Mouse (Mus musculus) kidney, postnatal 0 days (tissue): ENCODE results near the gene Narfl. TPM values are rescaled to one million over a fixed set of nuclear protein-coding genes. Genes with fewer than 3 reads are reported as not detected.

Source experiments
- ATAC-seq: fragments of 200-750 bp; cut with Nextera tagmentation; replicated peaks from 2 replicates; pipeline ENCODE4 v1.8.0; 2017; ENCODE audit warnings: low read depth, moderate number of reproducible peaks, moderate TSS enrichment, moderate library complexity; ENCODE audit not compliant: low FRiP score
- DNase-seq: peaks from one replicate; pipeline ENCODE4 v3.0.0-alpha.2; 2016; ENCODE audit warnings: low spot score
- H3K27ac ChIP-seq: fragments of 300-500 bp; sonication (generic); 2 replicates; pipeline ENCODE4 v1.5.1; 2014; ENCODE audit warnings: mild to moderate bottlenecking
- H3K27me3 ChIP-seq: fragments of 300-500 bp; sonication (generic); 2 replicates; pipeline ENCODE4 v1.6.1; 2014; ENCODE audit warnings: low read length, mixed read lengths; ENCODE audit not compliant: insufficient read depth
- H3K36me3 ChIP-seq: fragments of 300-500 bp; sonication (generic); 2 replicates; pipeline ENCODE4 v1.6.1; 2014; ENCODE audit warnings: low read length, mixed read lengths; ENCODE audit not compliant: insufficient read depth
- H3K4me1 ChIP-seq: fragments of 300-500 bp; sonication (generic); replicated peaks from 2 replicates; pipeline ENCODE4 v1.6.1; 2014; ENCODE audit warnings: antibody characterized with exemption, low read length, mixed read lengths; ENCODE audit not compliant: insufficient read depth
- H3K4me2 ChIP-seq: fragments of 300-500 bp; sonication (generic); 2 replicates; pipeline ENCODE4 v1.6.1; 2014; ENCODE audit warnings: mild to moderate bottlenecking, low read length, moderate library complexity, mixed read lengths
- H3K4me3 ChIP-seq: fragments of 300-500 bp; sonication (generic); replicated peaks from 2 replicates; pipeline ENCODE4 v1.5.1; 2014; ENCODE audit warnings: low read depth, low read length
- H3K9ac ChIP-seq: fragments of 300-500 bp; sonication (generic); 2 replicates; pipeline ENCODE4 v1.6.1; 2014; ENCODE audit warnings: low read depth, low read length
- H3K9me3 ChIP-seq: fragments of 300-500 bp; sonication (generic); replicated peaks from 2 replicates; pipeline ENCODE4 v1.6.1; 2016; ENCODE audit warnings: low read length, inconsistent platforms, mixed read lengths
- CTCF ChIP-seq: IDR thresholded peaks from 2 replicates; pipeline ENCODE4 v1.5.1; 2016; ENCODE audit warnings: antibody characterized with exemption, low read depth, mild to moderate bottlenecking, moderate library complexity
- WGBS: fragments of 180-500 bp; shearing (Covaris S2); extraction: QIAGEN DNeasy Blood & Tissue Kit; methylation state at CpG from one replicate; pipeline ENCODE4 v1.1.7; 2014; 5-methylcytosine and 5-hydroxymethylcytosine counted together
- polyA plus RNA-seq: library from polyadenylated mRNA; unstranded; fragments of >200 nt; fragmentation: Nextera tagmentation; extraction: Ambion mirVana; gene quantifications from 2 replicates; pipeline ENCODE4 v1.2.1, GENCODE M21; 2015

Narfl gene
- polyA plus RNA-seq, 1 experiment from 2014 or later, result 34.5 TPM

DNA sequence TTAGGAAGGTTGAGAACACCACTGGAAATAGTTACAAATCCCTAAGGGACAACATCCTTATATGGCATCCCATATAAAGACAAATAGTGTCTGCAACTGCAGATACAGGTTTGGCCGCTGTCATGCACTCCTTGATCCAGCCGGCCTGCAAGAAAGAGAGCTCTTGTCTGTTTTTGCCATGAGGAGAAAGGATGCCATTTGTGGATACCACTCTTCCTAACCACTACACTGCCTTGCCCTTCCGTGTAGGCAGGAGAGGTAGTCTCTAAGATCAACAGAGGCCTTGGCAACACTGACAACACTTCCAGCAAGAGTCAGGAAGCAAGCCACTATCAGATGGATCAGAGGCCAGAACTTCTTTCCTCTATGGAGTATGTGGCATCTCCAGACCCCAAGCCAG, 12.7 kb downstream of the Narfl start, which contains the start of gene Ccdc78:
Gene Ccdc78 (plus strand): TSS at position 301 of the 400 bp plus-strand sequence.
- H3K4me1 ChIP-seq, result peaks cover 17% of the 10 kb centered on the region; the same call in 1 of the 2 replicates
- no peak for ATAC-seq
- H3K36me3 ChIP-seq, result peaks cover 24% of the 10 kb centered on the region
- peak within 1 kb of the TSS; percentile 83 for H3K4me2 ChIP-seq
- WGBS, result 79% methylated on average over 3 of the region's 3 CpGs
- DNase-seq, result no peak
- H3K9me3 ChIP-seq, result no peaks in the 10 kb centered on the region
- H3K27me3 ChIP-seq, result no peaks in the 10 kb centered on the region
- peak within 1 kb of the TSS; percentile 63 for H3K4me3 ChIP-seq
- TF ChIP-seq CTCF, result no peak
- peak within 1 kb of the TSS; percentile 59 for H3K9ac ChIP-seq
- peak within 1 kb of the TSS; percentile 67; the same call in 1 of the 2 replicates for H3K27ac ChIP-seq

GRCm38 (mm10) chr17:25786781-25787504, 13.4 kb downstream of the Narfl start:
- Histone ChIP-seq H3K4me1 (peaks cover 21% of the 10 kb centered on the region; the same call in 1 of the 2 replicates), H3K4me3 (no peak overlapping the region), H3K9ac (no peak overlapping the region), H3K36me3 (peaks cover 18% of the 10 kb centered on the region), H3K4me2 (no peak overlapping the region), H3K27me3 (no peaks in the 10 kb centered on the region), H3K9me3 (no peaks in the 10 kb centered on the region), H3K27ac (no peak overlapping the region)
- TF ChIP-seq CTCF, result no peak
- WGBS, result 93% methylated on average over 9 of the region's 9 CpGs
- DNase-seq, result no peak
- ATAC-seq, result no peak

- DNase-seq (peak; percentile 9), ATAC-seq (no peak)
- Histone ChIP-seq H3K27me3 (no peaks in the 10 kb centered on the region), H3K36me3 (no peaks in the 10 kb centered on the region), H3K9me3 (no peaks in the 10 kb centered on the region), H3K4me1 (peaks cover 37% of the 10 kb centered on the region), H3K4me3 (peak overlapping the region; percentile 53), H3K27ac (peak overlapping the region; percentile 93), H3K4me2 (peak overlapping the region; percentile 86), H3K9ac (peak overlapping the region; percentile 73)
- peak; percentile 23; the same call in 1 of the 2 replicates for TF ChIP-seq CTCF
- 20% methylated on average over 19 of the region's 19 CpGs for WGBS
Observed at GRCm38 (mm10) chr17:25791320-25791842, 17.8 kb downstream of the Narfl start.

- ATAC-seq, result peak; percentile 64; the same call in 1 of the 2 replicates
- H3K36me3 ChIP-seq, result no peaks in the 10 kb centered on the region
- peak overlapping the region; percentile 73 for H3K9ac ChIP-seq
- H3K4me2 ChIP-seq, result peak overlapping the region; percentile 86
- no peak for TF ChIP-seq CTCF
- no peaks in the 10 kb centered on the region for H3K27me3 ChIP-seq
- peak; percentile 90 for DNase-seq
- peak overlapping the region; percentile 53 for H3K4me3 ChIP-seq
- H3K27ac ChIP-seq, result peak overlapping the region; percentile 93
- no peaks in the 10 kb centered on the region for H3K9me3 ChIP-seq
- under 1% methylated on average over 45 of the region's 45 CpGs for WGBS
- H3K4me1 ChIP-seq, result peaks cover 37% of the 10 kb centered on the region
Observed at GRCm38 (mm10) chr17:25791843-25792527, 18.4 kb downstream of the Narfl start.

DNA sequence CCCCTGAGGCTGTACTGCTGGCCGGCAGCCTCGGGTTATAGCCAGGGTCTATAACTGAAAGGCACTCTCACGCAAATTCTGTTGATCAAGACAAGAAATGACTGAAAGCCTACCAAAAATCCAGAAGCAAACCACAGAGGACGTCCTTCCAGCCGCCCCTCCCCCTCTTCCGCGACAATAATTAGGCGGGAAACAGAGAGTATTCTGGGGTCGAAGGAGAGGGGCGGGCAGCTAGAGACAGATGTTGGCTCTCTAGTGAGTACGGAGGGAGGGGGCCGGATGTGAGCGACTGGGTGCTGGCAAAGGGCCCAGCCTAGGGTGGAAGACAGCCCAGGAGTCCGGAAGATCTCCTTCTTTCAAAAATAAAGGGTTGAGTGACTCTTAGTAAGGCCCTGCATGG, 19.0 kb downstream of the Narfl start, which contains the start of gene Fam173a:
Gene Fam173a (minus strand): TSS at position 287 of the 400 bp plus-strand sequence.
- Histone ChIP-seq H3K36me3 (no peaks in the 10 kb centered on the region), H3K27ac (peak within 1 kb of the TSS; percentile 93), H3K4me2 (peak within 1 kb of the TSS; percentile 86), H3K4me3 (peak within 1 kb of the TSS; percentile 53), H3K9ac (peak within 1 kb of the TSS; percentile 73), H3K9me3 (no peaks in the 10 kb centered on the region), H3K27me3 (no peaks in the 10 kb centered on the region), H3K4me1 (peaks cover 37% of the 10 kb centered on the region)
- DNase-seq (peak; percentile 94), ATAC-seq (peak; percentile 55; the same call in 1 of the 2 replicates)
- TF ChIP-seq CTCF, result no peak
- WGBS, result 1% methylated on average over 14 of the region's 14 CpGs

- Histone ChIP-seq H3K27me3 (no peaks in the 10 kb centered on the region), H3K9me3 (no peaks in the 10 kb centered on the region), H3K36me3 (no peaks in the 10 kb centered on the region), H3K9ac (no peak overlapping the region), H3K4me3 (no peak overlapping the region), H3K27ac (no peak overlapping the region), H3K4me2 (no peak overlapping the region), H3K4me1 (peaks cover 37% of the 10 kb centered on the region)
- ATAC-seq (no peak), DNase-seq (no peak)
- 83% methylated on average over 13 of the region's 13 CpGs for WGBS
- no peak for TF ChIP-seq CTCF
Observed at GRCm38 (mm10) chr17:25794197-25794596, 20.6 kb downstream of the Narfl start.
